Mouse (Mus musculus) heart, adult 11 months (tissue): Measurements from ENCODE around the gene Ksr1.

Source experiments
- DNase-seq: peaks from one replicate; pipeline ENCODE4 v3.0.0; 2022

Ksr1 gene

DNA sequence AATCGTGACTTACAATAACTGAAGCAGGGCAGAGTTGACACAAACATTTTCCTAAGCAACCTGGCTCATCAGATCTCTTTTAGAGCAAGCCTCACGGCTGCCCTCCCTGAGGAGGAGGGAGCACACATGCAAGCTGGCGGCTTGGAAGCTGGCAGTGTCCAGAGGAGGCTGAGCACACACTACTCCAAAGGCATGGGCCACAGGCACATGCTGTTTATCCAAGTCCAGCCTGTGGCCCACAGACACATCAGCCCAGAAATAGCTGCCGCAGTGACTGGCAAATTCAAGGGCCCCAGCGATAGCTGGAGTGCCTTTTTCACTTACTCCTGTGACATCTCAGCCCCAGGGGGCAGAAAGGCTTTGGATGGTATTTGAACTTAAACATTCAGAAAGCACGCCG, 82.6 kb downstream of the Ksr1 start:
- DNase-seq, result peak; percentile 96

- no peak for DNase-seq
Measured at GRCm38 (mm10) chr11:79062897-79063296, 83.3 kb downstream of the Ksr1 start.

DNA sequence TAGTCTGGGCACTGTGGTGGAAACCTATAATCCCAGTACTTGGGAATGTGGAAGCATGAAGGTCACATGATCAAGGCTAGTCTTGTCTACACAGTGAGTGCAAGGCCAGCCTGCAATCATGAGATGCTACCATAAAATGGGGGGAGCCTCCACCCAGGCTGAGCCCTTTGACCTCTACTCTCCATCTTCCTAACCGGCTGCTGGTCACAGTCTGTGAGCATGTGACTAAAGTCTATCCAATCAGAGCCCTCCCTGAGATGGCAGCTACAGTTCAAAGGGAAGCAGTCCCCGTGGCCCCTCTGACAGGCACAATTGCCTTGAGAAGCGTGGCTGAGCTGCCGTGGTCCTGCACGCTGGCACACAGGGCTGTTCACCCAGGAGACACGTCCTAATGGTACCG, 84.4 kb downstream of the Ksr1 start:
- no peak for DNase-seq

GRCm38 (mm10) chr11:79059850-79060249, 86.4 kb downstream of the Ksr1 start:
- peak; percentile 91 for DNase-seq

DNA sequence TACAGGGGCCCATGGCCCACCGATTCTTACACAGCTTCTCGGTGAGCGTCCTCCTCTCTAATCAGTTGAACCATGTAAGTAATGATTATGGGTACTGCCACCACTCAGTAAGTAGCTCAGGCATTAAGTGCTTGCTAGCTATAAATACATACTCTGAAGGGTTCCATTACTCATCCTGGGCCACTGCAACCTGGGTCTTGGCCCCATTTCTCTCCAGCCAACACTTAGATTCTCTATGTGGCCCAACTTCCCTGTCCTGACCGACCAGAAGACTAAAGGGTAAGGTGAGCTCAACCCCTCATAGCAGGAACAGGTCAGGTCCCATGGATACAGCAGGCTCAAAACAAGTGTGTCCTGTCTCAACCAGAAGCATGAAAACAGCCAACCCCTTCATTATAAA, 87.1 kb downstream of the Ksr1 start:
- DNase-seq, result no peak

DNA sequence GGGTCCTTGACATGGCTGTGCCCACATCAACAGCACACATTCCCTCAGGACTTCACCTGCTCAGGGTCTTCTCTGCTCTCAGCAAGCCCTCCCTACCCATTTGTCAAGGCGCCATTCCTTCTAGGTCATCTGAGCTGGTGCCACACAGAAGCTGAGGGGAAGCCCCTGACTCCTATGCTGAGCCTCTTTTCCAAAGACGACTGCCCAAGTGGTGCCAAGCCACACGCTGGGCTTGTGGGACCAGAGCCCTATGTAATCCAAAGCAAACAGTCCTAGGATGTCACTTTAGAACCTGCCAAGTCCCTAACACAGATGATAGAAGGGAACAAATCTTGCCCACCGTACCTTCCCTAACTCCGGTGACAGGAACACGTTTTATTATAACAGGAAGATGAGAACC, 87.6 kb downstream of the Ksr1 start:
- DNase-seq, result no peak

- DNase-seq, result no peak
Measured at GRCm38 (mm10) chr11:79057809-79058208, 88.4 kb downstream of the Ksr1 start.

DNA sequence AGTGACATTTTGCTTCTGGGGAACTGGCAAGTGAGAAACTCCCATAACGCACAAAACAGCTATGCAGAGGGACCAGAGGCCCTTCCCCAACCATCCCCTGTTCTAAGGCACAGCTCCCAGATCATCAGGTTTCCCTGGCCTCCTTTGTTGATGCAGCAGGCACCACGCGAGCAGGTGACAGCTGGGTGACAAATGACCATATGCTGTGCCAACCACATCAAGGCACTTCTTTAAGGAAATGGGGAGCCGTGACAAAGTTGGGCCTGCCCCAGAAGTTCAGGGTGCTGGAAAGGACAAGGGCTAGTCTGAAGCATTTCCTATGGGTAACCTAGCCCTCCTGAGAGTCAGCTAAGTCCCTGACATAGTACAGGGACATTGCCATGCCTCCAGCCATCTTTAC, 89.3 kb downstream of the Ksr1 start:
- DNase-seq, result no peak

- DNase-seq, result peak; percentile 97
Measured at GRCm38 (mm10) chr11:79056027-79056426, 90.2 kb downstream of the Ksr1 start.

GRCm38 (mm10) chr11:79055161-79055560, 91.0 kb downstream of the Ksr1 start:
- peak; percentile 94 for DNase-seq

DNA sequence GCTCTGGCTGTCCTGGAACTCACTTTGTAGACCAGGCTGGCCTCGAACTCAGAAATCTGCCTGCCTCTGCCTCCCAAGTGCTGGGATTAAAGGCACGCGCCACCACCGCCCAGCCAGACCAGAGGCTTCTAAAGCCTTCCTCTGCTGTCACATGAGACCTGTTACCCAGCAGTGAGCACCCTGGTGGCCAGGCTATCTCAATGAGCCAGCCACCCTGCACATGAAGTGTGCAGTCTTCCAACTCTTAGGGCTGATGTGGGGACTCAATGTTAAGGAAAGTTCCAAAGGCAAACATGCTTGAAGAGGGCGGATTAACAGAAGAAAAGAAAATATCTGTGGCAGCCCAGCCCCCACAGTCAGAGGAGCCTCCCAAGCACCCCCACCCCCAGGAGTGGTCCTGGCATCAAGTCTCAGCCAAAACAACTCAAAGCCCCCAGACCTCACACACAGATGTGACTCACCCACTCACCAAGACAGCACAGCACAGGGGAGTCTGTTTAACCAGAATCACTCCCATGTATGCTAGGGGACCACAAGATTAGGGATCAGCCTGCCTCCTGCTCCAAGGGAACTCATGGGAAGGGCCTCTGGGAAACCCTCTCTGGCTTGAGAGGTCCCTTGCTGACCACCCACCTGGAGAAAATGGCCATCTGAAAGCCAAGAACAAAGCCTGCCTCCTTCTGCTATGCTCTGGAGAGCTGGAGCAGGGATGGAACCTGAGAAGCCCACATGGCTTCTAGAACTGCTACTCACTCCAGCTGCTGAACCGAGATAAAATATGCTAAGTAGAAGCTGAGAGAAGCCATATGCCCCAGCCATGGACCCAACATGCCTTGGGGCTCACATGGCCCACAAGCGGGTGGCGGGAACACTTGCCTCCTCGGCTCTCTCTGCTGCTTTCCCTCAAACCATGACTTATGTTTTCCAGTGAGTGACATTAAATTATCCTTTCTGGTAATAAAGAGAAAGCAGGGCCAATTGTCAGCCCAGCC, 91.8 kb downstream of the Ksr1 start:
- peak; percentile 95 for DNase-seq

GRCm38 (mm10) chr11:79053437-79053836, 92.8 kb downstream of the Ksr1 start:
- DNase-seq, result no peak

DNA sequence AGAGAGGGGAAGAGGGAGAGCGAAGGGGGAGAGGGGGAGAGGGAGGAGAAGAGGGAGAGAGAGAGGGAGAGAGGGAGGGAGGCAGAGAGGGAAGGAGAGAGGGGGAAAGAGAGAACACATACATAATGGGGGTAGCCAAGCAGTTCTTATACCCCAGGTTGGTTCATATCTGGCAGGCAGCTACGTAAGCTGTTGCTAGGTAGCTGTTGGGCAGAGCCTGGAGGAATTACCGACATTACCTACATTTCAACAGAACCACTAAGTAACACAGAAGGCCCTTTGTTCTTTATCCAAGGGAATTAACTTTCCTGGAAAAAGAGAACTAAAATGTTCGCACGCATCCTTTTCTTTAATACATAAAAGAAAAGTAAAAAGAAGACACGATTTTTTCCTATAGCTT, 93.4 kb downstream of the Ksr1 start:
- no peak for DNase-seq

GRCm38 (mm10) chr11:79051522-79051921, 94.7 kb downstream of the Ksr1 start:
- DNase-seq, result no peak

GRCm38 (mm10) chr11:79050781-79051507, 95.3 kb downstream of the Ksr1 start:
- DNase-seq, result no peak

DNA sequence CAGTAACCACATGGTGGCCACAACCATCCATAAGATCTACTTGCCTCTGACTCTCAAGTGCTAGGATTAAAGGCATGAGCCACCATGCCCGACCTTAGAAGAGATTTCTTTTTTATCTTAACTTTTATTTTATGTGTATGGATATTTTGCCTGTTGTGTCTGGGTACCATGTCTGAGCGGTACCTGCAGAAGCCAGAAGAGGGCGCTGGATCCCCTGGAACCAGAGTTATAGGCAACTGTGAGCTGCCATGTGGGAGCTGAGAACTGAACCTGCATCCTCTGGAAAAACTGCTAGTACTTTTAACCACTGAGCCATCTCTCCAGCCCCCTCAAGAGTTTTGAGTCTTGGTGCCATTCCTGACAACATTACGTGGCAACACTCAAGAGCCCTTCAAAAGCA, 97.3 kb downstream of the Ksr1 start:
- DNase-seq, result no peak

DNA sequence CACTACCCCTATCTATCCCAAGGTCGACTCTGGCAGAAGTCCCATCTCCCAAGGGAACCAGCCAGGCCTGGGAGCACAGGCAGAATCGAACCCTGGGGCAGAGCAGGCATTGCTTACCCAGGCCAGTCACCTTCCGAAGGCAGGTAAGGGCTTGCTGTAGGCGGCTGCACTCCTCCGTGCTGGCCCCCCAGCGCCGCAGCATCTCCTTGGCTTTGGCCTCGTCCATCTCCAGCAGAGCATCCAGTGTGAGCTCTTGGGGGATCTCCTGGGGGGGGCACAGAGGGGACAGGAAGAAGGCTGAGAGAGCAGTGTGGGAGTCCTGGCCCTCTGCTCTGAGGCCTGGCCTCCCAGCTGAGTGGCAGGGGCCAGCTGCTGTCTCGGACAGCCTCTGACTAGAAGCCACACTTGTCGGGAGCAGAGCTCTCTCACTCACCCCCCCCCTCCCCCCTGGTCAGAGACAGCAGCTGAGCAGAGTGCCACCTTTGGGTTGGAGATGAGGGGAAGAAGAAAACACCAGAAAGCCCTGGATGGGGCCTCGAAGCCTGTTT, 99.0 kb downstream of the Ksr1 start:
- peak; percentile 93 for DNase-seq

- no peak for DNase-seq
Measured at GRCm38 (mm10) chr11:79046561-79047155, 99.5 kb downstream of the Ksr1 start.

- DNase-seq, result no peak
Measured at GRCm38 (mm10) chr11:79045231-79045630, 101.0 kb downstream of the Ksr1 start.

GRCm38 (mm10) chr11:79044798-79045197, 101.4 kb downstream of the Ksr1 start:
- DNase-seq, result peak; percentile 96

- no peak for DNase-seq
Measured at GRCm38 (mm10) chr11:79041908-79042430, 104.2 kb downstream of the Ksr1 start.

DNA sequence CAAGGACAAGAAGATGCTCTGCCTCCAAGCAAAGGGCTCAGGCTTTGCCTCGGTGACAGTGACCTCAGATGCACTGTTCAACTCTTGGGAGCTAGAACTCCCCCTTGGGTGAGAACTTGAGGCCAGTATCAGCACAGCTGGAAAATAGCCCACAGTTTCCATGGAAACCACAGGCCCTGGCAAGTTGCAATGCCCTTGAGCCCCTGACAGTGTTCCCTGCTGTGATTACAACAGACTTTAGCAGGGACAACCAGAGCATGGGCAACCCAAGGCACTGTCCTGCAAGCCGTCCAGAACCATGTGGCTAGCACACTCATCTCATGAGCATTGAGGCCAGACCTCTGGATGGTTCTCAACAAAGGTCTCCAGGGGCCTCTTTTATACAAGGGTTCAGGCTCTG, 106.7 kb downstream of the Ksr1 start:
- DNase-seq, result peak; percentile 98

GRCm38 (mm10) chr11:79037555-79037954, 108.7 kb downstream of the Ksr1 start:
- no peak for DNase-seq
